Mouse (Mus musculus): ENCODE measurements around the gene Ctdsp2. TPM values are rescaled to one million over a fixed set of nuclear protein-coding genes. Genes with fewer than 3 reads are reported as not detected.
A peak's percentile ranks its signal among the peaks of the same experiment; 100 is the strongest.

The Ctdsp2 gene
- total RNA-seq, 2 experiments from 2014 or later = 106 to 116 TPM

GRCm38 (mm10) chr10:126950572-126950971, 27.9 kb upstream of the Ctdsp2 start:
- no peak for TF ChIP-seq CTCF (conservative IDR thresholded peaks at IDR 0.05)
- Histone ChIP-seq H3K27ac (no peak overlapping the region), H3K4me3 (no peak overlapping the region)
- DNase-seq (ENCODE audit: low spot score in 2 of 2) = no peak

GRCm38 (mm10) chr10:126952375-126952774, 26.1 kb upstream of the Ctdsp2 start:
- H3K27ac ChIP-seq = peak overlapping the region; percentile 82
- TF ChIP-seq CTCF (conservative IDR thresholded peaks at IDR 0.05) = peak; percentile 64
- no peak overlapping the region for H3K4me3 ChIP-seq
- no peak for DNase-seq (ENCODE audit: low spot score in 2 of 2)

GRCm38 (mm10) chr10:126953029-126953471, 25.5 kb upstream of the Ctdsp2 start:
- no peak overlapping the region for H3K4me3 ChIP-seq
- DNase-seq (ENCODE audit: low spot score in 2 of 2) = peak; percentile 65 to 83
- TF ChIP-seq CTCF (conservative IDR thresholded peaks at IDR 0.05) = no peak
- H3K27ac ChIP-seq = peak overlapping the region; percentile 82

GRCm38 (mm10) chr10:126956692-126957358, 21.7 kb upstream of the Ctdsp2 start:
- TF ChIP-seq CTCF (conservative IDR thresholded peaks at IDR 0.05) = no peak
- Histone ChIP-seq H3K4me3 (peak overlapping the region; percentile 33; the same call in 1 of the 2 replicates), H3K27ac (peak overlapping the region; percentile 97)
- peak; percentile 35 to 58 for DNase-seq (ENCODE audit: low spot score in 2 of 2)

GRCm38 (mm10) chr10:126957359-126958107, 21.0 kb upstream of the Ctdsp2 start:
- H3K4me3 ChIP-seq = peak overlapping the region; percentile 33
- peak in 1 of 2 experiments; percentile 72 for DNase-seq (ENCODE audit: low spot score in 2 of 2)
- H3K27ac ChIP-seq = peak overlapping the region; percentile 97
- no peak for TF ChIP-seq CTCF (conservative IDR thresholded peaks at IDR 0.05)

GRCm38 (mm10) chr10:126960496-126960895, 18.0 kb upstream of the Ctdsp2 start:
- H3K4me3 ChIP-seq = no peak overlapping the region
- DNase-seq (ENCODE audit: low spot score in 2 of 2) = no peak
- H3K27ac ChIP-seq = no peak overlapping the region; the same call in 1 of the 2 replicates
- no peak for TF ChIP-seq CTCF (conservative IDR thresholded peaks at IDR 0.05)

GRCm38 (mm10) chr10:126961757-126962156, 16.8 kb upstream of the Ctdsp2 start:
- TF ChIP-seq CTCF (conservative IDR thresholded peaks at IDR 0.05) = no peak
- peak; percentile 64 to 72 for DNase-seq (ENCODE audit: low spot score in 2 of 2)
- peak overlapping the region; percentile 92 for H3K27ac ChIP-seq
- no peak overlapping the region for H3K4me3 ChIP-seq

GRCm38 (mm10) chr10:126962271-126962965, 16.1 kb upstream of the Ctdsp2 start:
- DNase-seq (ENCODE audit: low spot score in 2 of 2) = peak in 1 of 2 experiments; percentile 68
- Histone ChIP-seq H3K27ac (peak overlapping the region; percentile 92), H3K4me3 (peak overlapping the region; percentile 27; the same call in 1 of the 2 replicates)
- no peak for TF ChIP-seq CTCF (conservative IDR thresholded peaks at IDR 0.05)

- no peak for TF ChIP-seq CTCF (conservative IDR thresholded peaks at IDR 0.05)
- no peak overlapping the region for H3K4me3 ChIP-seq
- no peak for DNase-seq (ENCODE audit: low spot score in 2 of 2)
- peak overlapping the region; percentile 92 for H3K27ac ChIP-seq
These were observed 15.6 kb upstream of the Ctdsp2 start for GRCm38 (mm10) chr10:126962966-126963330.

GRCm38 (mm10) chr10:126963821-126964220, 14.7 kb upstream of the Ctdsp2 start:
- no peak for DNase-seq (ENCODE audit: low spot score in 2 of 2)
- Histone ChIP-seq H3K4me3 (no peak overlapping the region), H3K27ac (peak overlapping the region; percentile 92)
- no peak for TF ChIP-seq CTCF (conservative IDR thresholded peaks at IDR 0.05)

- peak overlapping the region; percentile 54; the same call in 1 of the 2 replicates for H3K27ac ChIP-seq
- no peak overlapping the region for H3K4me3 ChIP-seq
- TF ChIP-seq CTCF (conservative IDR thresholded peaks at IDR 0.05) = no peak
- DNase-seq (ENCODE audit: low spot score in 2 of 2) = no peak
These were observed 7.0 kb upstream of the Ctdsp2 start for GRCm38 (mm10) chr10:126971363-126972050.

GRCm38 (mm10) chr10:126972051-126972725, 6.3 kb upstream of the Ctdsp2 start:
- H3K27ac ChIP-seq = peak overlapping the region; percentile 54; the same call in 1 of the 2 replicates
- DNase-seq (ENCODE audit: low spot score in 2 of 2) = no peak
- H3K4me3 ChIP-seq = no peak overlapping the region
- TF ChIP-seq CTCF (conservative IDR thresholded peaks at IDR 0.05) = no peak

Measured in layer of hippocampus, adult 2 months (tissue).